Mouse (Mus musculus): ENCODE data around the gene Polr2l. TPM values are rescaled to one million over a fixed set of nuclear protein-coding genes. Genes with fewer than 3 reads are reported as not detected.

Polr2l gene
- total RNA-seq (2014; rRNA removed) (21.1 and 24.6 TPM in 2 replicates), polyA plus RNA-seq (2015; fragmentation: Nextera tagmentation; extraction: Ambion mirVana) (73.2 and 74.8 TPM in 2 replicates)

- peak; percentile 33; the same call in 1 of the 2 replicates for TF ChIP-seq CTCF (IDR thresholded peaks at IDR 0.05; ENCODE audit: low read depth)
- no peaks in the 10 kb centered on the region for H3K9me3 ChIP-seq (ENCODE audit: low read length)
- 1% methylated on average over 86 of the region's 87 CpGs for WGBS
Measured at GRCm38 (mm10) chr7:141475011-141475804, at the start of gene Polr2l, which contains the start of gene Tspan4. Gene Polr2l (minus strand): TSS chr7:141475132. Gene Tspan4 (plus strand): TSS chr7:141475240.

GRCm38 (mm10) chr7:141524271-141524670, 49.3 kb upstream of the Polr2l start:
- no peaks in the 10 kb centered on the region for H3K9me3 ChIP-seq (ENCODE audit: low read length)
- TF ChIP-seq CTCF (IDR thresholded peaks at IDR 0.05; ENCODE audit: low read depth), result no peak
- no peak for ATAC-seq
- no peak overlapping the region for H3K9ac ChIP-seq
- no peak overlapping the region for H3K4me3 ChIP-seq (ENCODE audit: low read depth, low read length)
- no peak for DNase-seq
- 95% methylated on average over 4 of the region's 4 CpGs for WGBS
- H3K36me3 ChIP-seq (ENCODE audit: insufficient read depth), result peaks cover 38% of the 10 kb centered on the region
- no peak overlapping the region for H3K27ac ChIP-seq (ENCODE audit: low read depth, low read length)
- H3K27me3 ChIP-seq (ENCODE audit: insufficient read depth, low read length), result no peaks in the 10 kb centered on the region
- H3K4me1 ChIP-seq (ENCODE audit: insufficient read depth), result no peaks in the 10 kb centered on the region
- H3K4me2 ChIP-seq (ENCODE audit: low read depth), result no peak overlapping the region

More at GRCm38 (mm10) chr7:141475011-141475804, at the start of gene Polr2l, which contains the start of gene Tspan4:
- H3K27ac ChIP-seq (ENCODE audit: low read depth, low read length), result peak within 1 kb of the TSS; percentile 83
- peak within 1 kb of the TSS; percentile 71 for H3K4me2 ChIP-seq (ENCODE audit: low read depth)
- peak within 1 kb of the TSS; percentile 91 for H3K9ac ChIP-seq
- DNase-seq (peak; percentile 91), ATAC-seq (peak; percentile 93)
- H3K4me1 ChIP-seq (ENCODE audit: insufficient read depth), result peaks cover 9% of the 10 kb centered on the region
- no peaks in the 10 kb centered on the region for H3K27me3 ChIP-seq (ENCODE audit: insufficient read depth, low read length)
- H3K36me3 ChIP-seq (ENCODE audit: insufficient read depth), result peaks cover 17% of the 10 kb centered on the region
- peak within 1 kb of the TSS; percentile 69 for H3K4me3 ChIP-seq (ENCODE audit: low read depth, low read length)

- DNase-seq (no peak), ATAC-seq (no peak)
- no peak for TF ChIP-seq CTCF (IDR thresholded peaks at IDR 0.05; ENCODE audit: low read depth)
- WGBS, result 53% methylated on average over 4 of the region's 4 CpGs
- Histone ChIP-seq H3K9ac (no peak overlapping the region), H3K4me3 (ENCODE audit: low read depth, low read length) (no peak overlapping the region), H3K27ac (ENCODE audit: low read depth, low read length) (no peak overlapping the region), H3K4me2 (ENCODE audit: low read depth) (no peak overlapping the region), H3K27me3 (ENCODE audit: insufficient read depth, low read length) (no peaks in the 10 kb centered on the region), H3K4me1 (ENCODE audit: insufficient read depth) (no peaks in the 10 kb centered on the region), H3K9me3 (ENCODE audit: low read length) (no peaks in the 10 kb centered on the region), H3K36me3 (ENCODE audit: insufficient read depth) (peaks cover 30% of the 10 kb centered on the region)
Measured at GRCm38 (mm10) chr7:141523007-141523406, 48.1 kb upstream of the Polr2l start.

GRCm38 (mm10) chr7:141519795-141520194, 44.9 kb upstream of the Polr2l start:
- 83% methylated on average over 1 of the region's 1 CpGs for WGBS

GRCm38 (mm10) chr7:141518926-141519325, 44.0 kb upstream of the Polr2l start:
- no peak for ATAC-seq
- no peak for DNase-seq
- H3K4me1 ChIP-seq (ENCODE audit: insufficient read depth), result no peaks in the 10 kb centered on the region

More at GRCm38 (mm10) chr7:141519795-141520194, 44.9 kb upstream of the Polr2l start:
- no peaks in the 10 kb centered on the region for H3K9me3 ChIP-seq (ENCODE audit: low read length)
- H3K27ac ChIP-seq (ENCODE audit: low read depth, low read length), result no peak overlapping the region
- DNase-seq (no peak), ATAC-seq (no peak)
- H3K36me3 ChIP-seq (ENCODE audit: insufficient read depth), result peaks cover 35% of the 10 kb centered on the region
- H3K4me2 ChIP-seq (ENCODE audit: low read depth), result no peak overlapping the region
- no peaks in the 10 kb centered on the region for H3K4me1 ChIP-seq (ENCODE audit: insufficient read depth)
- no peak overlapping the region for H3K4me3 ChIP-seq (ENCODE audit: low read depth, low read length)
- no peak for TF ChIP-seq CTCF (IDR thresholded peaks at IDR 0.05; ENCODE audit: low read depth)
- H3K9ac ChIP-seq, result no peak overlapping the region
- H3K27me3 ChIP-seq (ENCODE audit: insufficient read depth, low read length), result no peaks in the 10 kb centered on the region

GRCm38 (mm10) chr7:141518296-141518695, 43.4 kb upstream of the Polr2l start:
- Histone ChIP-seq H3K4me1 (ENCODE audit: insufficient read depth) (no peaks in the 10 kb centered on the region), H3K36me3 (ENCODE audit: insufficient read depth) (peaks cover 37% of the 10 kb centered on the region), H3K4me3 (ENCODE audit: low read depth, low read length) (no peak overlapping the region), H3K27ac (ENCODE audit: low read depth, low read length) (no peak overlapping the region), H3K9me3 (ENCODE audit: low read length) (no peaks in the 10 kb centered on the region), H3K9ac (no peak overlapping the region), H3K4me2 (ENCODE audit: low read depth) (no peak overlapping the region), H3K27me3 (ENCODE audit: insufficient read depth, low read length) (no peaks in the 10 kb centered on the region)
- ATAC-seq, result no peak
- no peak for DNase-seq
- WGBS, result 81% methylated on average over 5 of the region's 5 CpGs
- no peak for TF ChIP-seq CTCF (IDR thresholded peaks at IDR 0.05; ENCODE audit: low read depth)

More at GRCm38 (mm10) chr7:141518926-141519325, 44.0 kb upstream of the Polr2l start:
- no peak overlapping the region for H3K4me2 ChIP-seq (ENCODE audit: low read depth)
- no peak overlapping the region for H3K4me3 ChIP-seq (ENCODE audit: low read depth, low read length)
- H3K9ac ChIP-seq, result no peak overlapping the region
- no peaks in the 10 kb centered on the region for H3K27me3 ChIP-seq (ENCODE audit: insufficient read depth, low read length)
- no peaks in the 10 kb centered on the region for H3K9me3 ChIP-seq (ENCODE audit: low read length)
- WGBS, result 82% methylated on average over 3 of the region's 3 CpGs
- no peak overlapping the region for H3K27ac ChIP-seq (ENCODE audit: low read depth, low read length)
- peaks cover 35% of the 10 kb centered on the region for H3K36me3 ChIP-seq (ENCODE audit: insufficient read depth)
- TF ChIP-seq CTCF (IDR thresholded peaks at IDR 0.05; ENCODE audit: low read depth), result no peak

GRCm38 (mm10) chr7:141517638-141518037, 42.7 kb upstream of the Polr2l start:
- Histone ChIP-seq H3K4me1 (ENCODE audit: insufficient read depth) (no peaks in the 10 kb centered on the region), H3K4me2 (ENCODE audit: low read depth) (no peak overlapping the region), H3K9ac (no peak overlapping the region), H3K4me3 (ENCODE audit: low read depth, low read length) (no peak overlapping the region), H3K9me3 (ENCODE audit: low read length) (no peaks in the 10 kb centered on the region), H3K27ac (ENCODE audit: low read depth, low read length) (no peak overlapping the region), H3K27me3 (ENCODE audit: insufficient read depth, low read length) (no peaks in the 10 kb centered on the region), H3K36me3 (ENCODE audit: insufficient read depth) (peaks cover 37% of the 10 kb centered on the region)
- WGBS, result 91% methylated on average over 4 of the region's 4 CpGs
- ATAC-seq (no peak), DNase-seq (no peak)
- TF ChIP-seq CTCF (IDR thresholded peaks at IDR 0.05; ENCODE audit: low read depth), result no peak

Measured in forebrain, postnatal 0 days (tissue).